Mouse (Mus musculus) heart, postnatal 0 days (tissue): ENCODE results near the gene Map6. TPM values are rescaled to one million over a fixed set of nuclear protein-coding genes. Genes with fewer than 3 reads are reported as not detected.

Experiments used
- ATAC-seq: fragments of 200-750 bp; cut with Nextera tagmentation; 2 replicates; pipeline ENCODE4 v1.8.0; 2017; ENCODE audit warnings: low read depth, moderate number of reproducible peaks, moderate library complexity; ENCODE audit not compliant: insufficient read depth
- DNase-seq: peaks from one replicate; pipeline ENCODE4 v3.0.0-alpha.2; 2016; ENCODE audit warnings: low spot score
- H3K27ac ChIP-seq: fragments of 300-500 bp; sonication (generic); 2 replicates; pipeline ENCODE4 v1.5.1; 2014; ENCODE audit warnings: low read depth, mild to moderate bottlenecking
- H3K27me3 ChIP-seq: fragments of 300-500 bp; sonication (generic); 2 replicates; pipeline ENCODE4 v1.6.1; 2014; ENCODE audit warnings: low read length, mixed read lengths; ENCODE audit not compliant: control insufficient read depth, insufficient read depth
- H3K36me3 ChIP-seq: fragments of 300-500 bp; sonication (generic); replicated peaks from 2 replicates; pipeline ENCODE4 v1.6.1; 2014; ENCODE audit warnings: low read length, mixed read lengths; ENCODE audit not compliant: control insufficient read depth, insufficient read depth
- H3K4me1 ChIP-seq: fragments of 300-500 bp; sonication (generic); 2 replicates; pipeline ENCODE4 v1.6.1; 2014; ENCODE audit warnings: antibody characterized with exemption; ENCODE audit not compliant: control insufficient read depth, insufficient read depth
- H3K4me2 ChIP-seq: fragments of 300-500 bp; sonication (generic); 2 replicates; pipeline ENCODE4 v1.6.1; 2014; ENCODE audit warnings: low read depth, mild to moderate bottlenecking, low read length, moderate library complexity
- H3K4me3 ChIP-seq: fragments of 300-500 bp; sonication (generic); 2 replicates; pipeline ENCODE4 v1.5.1; 2014; ENCODE audit warnings: low read depth, low read length
- H3K9ac ChIP-seq: fragments of 300-500 bp; sonication (generic); replicated peaks from 2 replicates; pipeline ENCODE4 v1.6.1; 2014; ENCODE audit warnings: low read depth, low read length, mixed read lengths
- H3K9me3 ChIP-seq: fragments of 300-500 bp; sonication (generic); replicated peaks from 2 replicates; pipeline ENCODE4 v1.6.1; 2016; ENCODE audit warnings: low read length; ENCODE audit not compliant: control insufficient read depth
- CTCF ChIP-seq: IDR thresholded peaks from 2 replicates; pipeline ENCODE4 v1.5.1; 2016; ENCODE audit warnings: antibody characterized with exemption, control low read depth, low read depth
- EP300 ChIP-seq: IDR thresholded peaks from 2 replicates; pipeline ENCODE4 v1.6.1; 2016; ENCODE audit warnings: antibody characterized with exemption, low read depth
- WGBS: fragments of 180-500 bp; shearing (Covaris S2); extraction: QIAGEN DNeasy Blood & Tissue Kit; methylation state at CpG from one replicate; pipeline ENCODE4 v1.1.7; 2014; 5-methylcytosine and 5-hydroxymethylcytosine counted together
- polyA plus RNA-seq: library from polyadenylated mRNA; unstranded; fragments of >200 nt; fragmentation: Nextera tagmentation; extraction: Ambion mirVana; gene quantifications from 2 replicates; pipeline ENCODE4 v1.2.1, GENCODE M21; 2015
- total RNA-seq: library from RNA; depleted of rRNA; stranded (reverse); fragments of >200 nt; gene quantifications from 2 replicates; pipeline ENCODE4 v1.2.3, GENCODE M21; 2014; ENCODE audit warnings: low replicate concordance

Map6 gene
- total and polyA plus RNA-seq, 2 experiments from 2014 or later, result 2.5 to 3.7 TPM

DNA sequence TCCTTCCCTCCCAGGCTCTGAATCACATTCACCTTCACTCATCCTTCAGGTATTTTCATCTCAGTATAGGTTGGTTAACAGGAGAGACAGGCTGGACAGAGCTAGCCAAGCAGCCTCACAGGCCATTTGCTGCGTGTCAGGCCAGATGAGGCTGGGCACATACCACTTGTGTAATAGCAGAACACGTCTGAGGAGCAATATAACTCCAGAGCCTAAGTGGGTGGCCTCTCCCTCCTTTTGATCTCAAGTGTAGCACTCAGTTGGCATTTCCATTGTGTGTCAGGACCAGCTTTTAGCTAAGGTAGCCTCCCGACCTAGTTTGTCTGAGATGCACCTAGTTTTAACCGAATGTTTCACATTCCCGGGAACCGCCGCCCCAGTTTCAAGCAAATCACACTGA, 49.0 kb downstream of the Map6 start:
- no peak for TF ChIP-seq EP300
- no peak for TF ChIP-seq CTCF
- Histone ChIP-seq H3K9me3 (no peaks in the 10 kb centered on the region), H3K4me1 (no peaks in the 10 kb centered on the region), H3K36me3 (no peaks in the 10 kb centered on the region), H3K27ac (no peak overlapping the region), H3K4me3 (no peak overlapping the region), H3K27me3 (no peaks in the 10 kb centered on the region), H3K4me2 (no peak overlapping the region), H3K9ac (no peak overlapping the region)
- no peak for DNase-seq
- ATAC-seq, result no peak
- 70% methylated on average over 7 of the region's 7 CpGs for WGBS

DNA sequence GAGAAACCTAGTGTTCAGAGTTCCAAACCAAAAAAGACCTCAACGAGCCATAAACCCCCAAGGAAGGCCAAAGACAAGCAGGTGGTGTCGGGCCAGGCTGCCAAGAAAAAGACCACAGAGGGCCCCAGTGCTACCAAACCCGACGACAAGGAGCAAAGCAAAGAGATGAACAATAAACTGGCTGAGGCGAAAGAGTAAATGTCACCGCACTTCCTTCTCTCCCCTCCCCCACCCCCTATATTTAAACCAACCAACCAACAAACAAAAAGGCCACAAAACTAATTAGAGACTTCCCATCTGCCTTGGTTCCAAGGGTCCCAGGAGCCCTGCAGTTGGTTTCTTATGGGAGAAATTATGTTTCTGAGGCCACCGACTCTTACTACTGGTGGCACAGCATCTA, 50.2 kb downstream of the Map6 start:
- H3K4me3 ChIP-seq, result no peak overlapping the region
- H3K27ac ChIP-seq, result no peak overlapping the region
- DNase-seq (no peak), ATAC-seq (no peak)
- 72% methylated on average over 7 of the region's 7 CpGs for WGBS
- H3K4me2 ChIP-seq, result no peak overlapping the region
- no peak overlapping the region for H3K9ac ChIP-seq
- no peaks in the 10 kb centered on the region for H3K36me3 ChIP-seq
- H3K9me3 ChIP-seq, result no peaks in the 10 kb centered on the region
- no peak for TF ChIP-seq EP300
- no peak for TF ChIP-seq CTCF
- no peaks in the 10 kb centered on the region for H3K27me3 ChIP-seq
- H3K4me1 ChIP-seq, result no peaks in the 10 kb centered on the region

DNA sequence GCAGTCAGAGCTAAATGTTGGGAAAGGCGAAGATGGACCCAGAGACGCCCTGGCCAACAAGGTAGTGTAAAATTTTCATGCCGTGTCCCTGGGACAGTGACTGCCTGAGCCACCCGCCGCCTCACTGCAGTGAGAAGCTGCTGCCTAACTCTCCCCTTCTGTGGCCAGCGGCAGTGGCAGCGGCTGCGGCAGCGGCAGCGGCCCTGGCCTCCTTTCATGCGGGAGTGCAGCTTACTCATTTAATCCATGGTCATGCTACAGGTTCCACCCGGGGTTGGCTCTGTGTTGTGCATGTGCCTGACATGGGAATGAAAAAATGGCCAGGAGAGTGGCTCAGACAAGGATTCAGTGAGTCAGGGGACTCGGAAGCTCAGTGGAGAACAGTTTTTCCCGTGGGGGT, 53.3 kb downstream of the Map6 start:
- no peaks in the 10 kb centered on the region for H3K36me3 ChIP-seq
- H3K9me3 ChIP-seq, result no peaks in the 10 kb centered on the region
- no peaks in the 10 kb centered on the region for H3K4me1 ChIP-seq
- TF ChIP-seq CTCF (no peak), EP300 (no peak)
- ATAC-seq (no peak), DNase-seq (no peak)
- H3K4me3 ChIP-seq, result no peak overlapping the region
- 0 out of 2 replicates have a peak, but pooled peaks cover 6% of the 10 kb centered on the region for H3K27me3 ChIP-seq
- H3K4me2 ChIP-seq, result no peak overlapping the region
- WGBS, result 47% methylated on average over 14 of the region's 14 CpGs
- H3K27ac ChIP-seq, result no peak overlapping the region
- H3K9ac ChIP-seq, result no peak overlapping the region

DNA sequence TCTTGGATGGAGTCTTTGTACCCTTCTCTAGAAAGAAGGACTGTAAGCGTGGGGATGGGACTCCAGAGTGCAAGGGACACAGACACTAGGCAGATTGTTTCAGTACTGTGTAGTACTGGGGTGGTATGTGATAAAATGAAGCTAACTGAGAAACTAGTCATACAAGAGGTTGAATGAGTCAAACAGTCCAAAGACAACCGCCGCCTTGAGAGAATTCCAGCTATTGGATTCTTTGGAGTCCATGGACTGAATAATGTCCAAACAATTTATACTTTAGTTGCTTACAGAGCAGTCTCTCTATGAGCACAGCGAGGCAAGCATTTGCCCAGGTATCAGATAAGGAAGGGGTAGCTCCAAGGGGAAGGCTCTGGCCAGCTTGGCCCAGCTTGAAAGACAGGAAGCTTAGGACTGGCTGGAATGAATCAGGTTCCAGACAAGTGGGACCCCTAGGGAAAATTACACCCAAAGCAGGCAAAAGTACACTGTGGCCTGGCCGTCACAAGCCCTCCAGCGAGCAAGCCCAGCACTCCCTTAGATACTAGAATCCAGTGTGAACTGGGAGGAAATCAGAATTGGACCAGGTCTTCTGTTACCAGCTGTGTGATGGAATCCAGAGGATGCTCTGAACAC, 55.6 kb downstream of the Map6 start:
- ATAC-seq (0 out of 2 replicates have a peak, but pooled peaks have one; percentile 41), DNase-seq (no peak)
- Histone ChIP-seq H3K4me1 (no peaks in the 10 kb centered on the region), H3K9me3 (no peaks in the 10 kb centered on the region), H3K9ac (no peak overlapping the region), H3K36me3 (no peaks in the 10 kb centered on the region), H3K27ac (no peak overlapping the region), H3K4me2 (no peak overlapping the region), H3K27me3 (0 out of 2 replicates have a peak, but pooled peaks cover 10% of the 10 kb centered on the region), H3K4me3 (no peak overlapping the region)
- WGBS, result 70% methylated on average over 6 of the region's 6 CpGs
- TF ChIP-seq CTCF (no peak), EP300 (no peak)

DNA sequence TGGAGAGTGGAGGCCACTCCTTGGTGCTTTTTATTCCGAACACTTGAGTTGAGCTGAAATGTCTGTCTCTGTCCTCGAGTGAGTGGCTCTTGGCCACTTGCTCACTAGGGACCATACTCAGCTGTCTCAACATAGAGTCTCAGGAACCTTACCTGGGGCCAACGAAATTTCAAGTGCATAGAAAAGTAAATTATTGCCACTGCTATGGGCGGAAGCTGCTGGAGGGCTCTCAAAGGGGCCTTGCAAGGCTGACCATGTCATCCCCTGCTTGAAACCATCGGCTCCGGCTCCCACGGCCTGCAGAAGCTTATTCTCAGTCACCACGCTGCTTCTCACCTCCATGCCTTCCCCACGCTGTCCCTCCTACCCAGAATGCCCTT, 56.1 kb downstream of the Map6 start:
- H3K27me3 ChIP-seq, result 0 out of 2 replicates have a peak, but pooled peaks cover 10% of the 10 kb centered on the region
- DNase-seq (no peak), ATAC-seq (no peak)
- no peak overlapping the region for H3K9ac ChIP-seq
- H3K4me2 ChIP-seq, result no peak overlapping the region
- no peak overlapping the region for H3K27ac ChIP-seq
- TF ChIP-seq CTCF (no peak), EP300 (no peak)
- no peaks in the 10 kb centered on the region for H3K9me3 ChIP-seq
- H3K4me1 ChIP-seq, result no peaks in the 10 kb centered on the region
- no peak overlapping the region for H3K4me3 ChIP-seq
- H3K36me3 ChIP-seq, result no peaks in the 10 kb centered on the region
- WGBS, result 77% methylated on average over 9 of the region's 9 CpGs

DNA sequence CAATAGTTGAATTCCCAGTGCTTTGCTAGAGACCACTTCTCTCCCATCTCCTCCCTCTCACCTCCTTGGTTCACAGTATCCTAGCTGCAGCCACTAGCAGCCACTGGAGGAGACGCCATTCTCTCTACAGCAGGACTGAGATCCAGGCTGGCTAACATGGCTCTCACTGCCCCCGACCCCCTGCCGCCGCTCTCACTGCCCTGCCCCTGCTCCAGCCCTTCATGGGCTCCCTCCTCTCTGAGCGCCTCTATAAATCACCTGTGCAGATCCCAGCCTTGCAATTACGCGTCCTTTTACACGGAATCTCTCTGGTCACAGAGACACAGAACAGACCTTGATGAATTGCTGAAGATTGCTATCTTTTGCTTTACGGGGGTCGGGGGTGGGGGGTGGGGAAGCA, 57.6 kb downstream of the Map6 start:
- H3K36me3 ChIP-seq, result no peaks in the 10 kb centered on the region
- no peak for TF ChIP-seq EP300
- 0 out of 2 replicates have a peak, but pooled peaks cover 10% of the 10 kb centered on the region for H3K27me3 ChIP-seq
- H3K4me3 ChIP-seq, result no peak overlapping the region
- ATAC-seq, result no peak
- H3K4me1 ChIP-seq, result no peaks in the 10 kb centered on the region
- no peaks in the 10 kb centered on the region for H3K9me3 ChIP-seq
- H3K27ac ChIP-seq, result no peak overlapping the region
- H3K9ac ChIP-seq, result no peak overlapping the region
- H3K4me2 ChIP-seq, result no peak overlapping the region
- WGBS, result 52% methylated on average over 10 of the region's 10 CpGs
- DNase-seq, result no peak
